8 mouse cellular contexts compared by ENCODE assay signal in genomic region chr3:87909381-87909780, GRCm38 (mm10). TPM values are rescaled to one million over a fixed set of nuclear protein-coding genes. Genes with fewer than 3 reads are reported as not detected.
DNase-seq lines count a peak whose midpoint lies in the region; ATAC-seq and TF ChIP-seq lines count a peak whose summit lies in the region.

No protein-coding gene starts in this region.

- no peak overlapping the region for H3K4me3 ChIP-seq in lung, embryonic 16.5 days (ENCODE audit: low read length)
- H3K4me3 ChIP-seq in hindbrain, postnatal 0 days (ENCODE audit: low read length) = no peak overlapping the region
- H3K4me3 ChIP-seq in neural tube, embryonic 15.5 days (replicated peaks) = no peak overlapping the region

- H3K9ac ChIP-seq in lung, embryonic 16.5 days (ENCODE audit: low read length) = no peak overlapping the region; the same call in 1 of the 2 replicates
- H3K9ac ChIP-seq in hindbrain, postnatal 0 days (replicated peaks; ENCODE audit: low read length) = no peak overlapping the region
- H3K9ac ChIP-seq in neural tube, embryonic 15.5 days (replicated peaks) = no peak overlapping the region

- ATAC-seq in lung, embryonic 16.5 days (ENCODE audit: low read depth) = no peak
- no peak for ATAC-seq in hindbrain, postnatal 0 days
- ATAC-seq in neural tube, embryonic 15.5 days (ENCODE audit: low FRiP score) = no peak

- 76% methylated on average over 2 of the region's 2 CpGs for WGBS in lung, embryonic 16.5 days
- WGBS in hindbrain, postnatal 0 days = 85% methylated on average over 2 of the region's 2 CpGs
- WGBS in neural tube, embryonic 15.5 days = 93% methylated on average over 2 of the region's 2 CpGs

- peaks cover 35% of the 10 kb centered on the region for H3K4me1 ChIP-seq in lung, embryonic 16.5 days (replicated peaks; ENCODE audit: control insufficient read depth, insufficient read depth, low read length)
- peaks cover 32% of the 10 kb centered on the region for H3K4me1 ChIP-seq in hindbrain, postnatal 0 days (ENCODE audit: insufficient read depth, low read length)
- peaks cover 46% of the 10 kb centered on the region for H3K4me1 ChIP-seq in neural tube, embryonic 15.5 days

- no peaks in the 10 kb centered on the region for H3K27me3 ChIP-seq in lung, embryonic 16.5 days (ENCODE audit: control insufficient read depth, insufficient read depth, low read depth, low read length)
- no peaks in the 10 kb centered on the region for H3K27me3 ChIP-seq in hindbrain, postnatal 0 days (ENCODE audit: insufficient read depth, low read length)
- no peaks in the 10 kb centered on the region for H3K27me3 ChIP-seq in neural tube, embryonic 15.5 days (replicated peaks)

- H3K9me3 ChIP-seq in lung, embryonic 16.5 days (ENCODE audit: control insufficient read depth, low read length) = no peaks in the 10 kb centered on the region
- H3K9me3 ChIP-seq in hindbrain, postnatal 0 days (ENCODE audit: low read length) = no peaks in the 10 kb centered on the region
- no peaks in the 10 kb centered on the region for H3K9me3 ChIP-seq in neural tube, embryonic 15.5 days (replicated peaks)

- DNase-seq in cerebellum, adult 8-10 months = peak; percentile 5
- DNase-seq in cerebellum, adult 11 months = no peak
- DNase-seq in lung, postnatal 36 days = no peak
- DNase-seq in hindbrain, postnatal 0 days (ENCODE audit: low spot score) = no peak
- no peak for DNase-seq in left cerebral cortex, adult 11 months (ENCODE audit: low spot score)
- no peak for DNase-seq in T-cell, adult 2 months (ENCODE audit: low spot score)

- no peak for TF ChIP-seq CTCF in hindbrain, postnatal 0 days (IDR thresholded peaks at IDR 0.05; ENCODE audit: low read depth)

- peaks cover 10% of the 10 kb centered on the region; the same call in 1 of the 2 replicates for H3K36me3 ChIP-seq in lung, embryonic 16.5 days (ENCODE audit: control insufficient read depth, insufficient read depth, low read length)
- H3K36me3 ChIP-seq in hindbrain, postnatal 0 days (ENCODE audit: insufficient read depth, low read length) = peaks cover 6% of the 10 kb centered on the region
- H3K36me3 ChIP-seq in neural tube, embryonic 15.5 days = peaks cover 11% of the 10 kb centered on the region

- peak overlapping the region; percentile 49 for H3K4me2 ChIP-seq in lung, embryonic 16.5 days (ENCODE audit: low read depth, low read length)
- peak overlapping the region; percentile 62; the same call in 1 of the 2 replicates for H3K4me2 ChIP-seq in hindbrain, postnatal 0 days (ENCODE audit: low read depth, low read length)
- peak overlapping the region; percentile 64 for H3K4me2 ChIP-seq in neural tube, embryonic 15.5 days

- H3K27ac ChIP-seq in lung, embryonic 16.5 days (ENCODE audit: low read length) = peak overlapping the region; percentile 98
- peak overlapping the region; percentile 86 for H3K27ac ChIP-seq in hindbrain, postnatal 0 days
- H3K27ac ChIP-seq in neural tube, embryonic 15.5 days (replicated peaks) = 0 out of 2 replicates have a peak overlapping the region, but pooled peaks have one; percentile 84

RNA-seq across cellular contexts. Expression of gene Hdgf, which starts 3.3 kb away (rescaled TPM):
- polyA plus RNA-seq in lung, embryonic 16.5 days (2015; fragmentation: Nextera tagmentation; extraction: Ambion mirVana) = 81.3 and 86.3 TPM in 2 replicates
- 82.1 and 82.7 TPM in 2 replicates for total RNA-seq in hindbrain, postnatal 0 days (2014; rRNA removed)
- polyA plus RNA-seq in hindbrain, postnatal 0 days (2015; fragmentation: Nextera tagmentation; extraction: Ambion mirVana) = 145 and 148 TPM in 2 replicates
- 137 and 160 TPM in 2 replicates for polyA plus RNA-seq in neural tube, embryonic 15.5 days (2015; fragmentation: Nextera tagmentation; extraction: Ambion mirVana)

RNA-seq across cellular contexts. Expression of gene Mrpl24, which starts 9.9 kb away (rescaled TPM):
- polyA plus RNA-seq in lung, embryonic 16.5 days (2015; fragmentation: Nextera tagmentation; extraction: Ambion mirVana) = 77.5 and 79.3 TPM in 2 replicates
- 32.1 and 43.2 TPM in 2 replicates for total RNA-seq in hindbrain, postnatal 0 days (2014; rRNA removed)
- polyA plus RNA-seq in hindbrain, postnatal 0 days (2015; fragmentation: Nextera tagmentation; extraction: Ambion mirVana) = 44.6 and 50.3 TPM in 2 replicates
- 51.0 and 59.5 TPM in 2 replicates for polyA plus RNA-seq in neural tube, embryonic 15.5 days (2015; fragmentation: Nextera tagmentation; extraction: Ambion mirVana)

RNA-seq across cellular contexts. Expression of gene Isg20l2, which starts 20.7 kb away (rescaled TPM):
- polyA plus RNA-seq in lung, embryonic 16.5 days (2015; fragmentation: Nextera tagmentation; extraction: Ambion mirVana) = 50.3 and 54.8 TPM in 2 replicates
- total RNA-seq in hindbrain, postnatal 0 days (2014; rRNA removed) = 23.8 and 26.2 TPM in 2 replicates
- 19.1 and 20.1 TPM in 2 replicates for polyA plus RNA-seq in hindbrain, postnatal 0 days (2015; fragmentation: Nextera tagmentation; extraction: Ambion mirVana)
- polyA plus RNA-seq in neural tube, embryonic 15.5 days (2015; fragmentation: Nextera tagmentation; extraction: Ambion mirVana) = 21.6 and 31.7 TPM in 2 replicates

RNA-seq across cellular contexts. Expression of gene Rrnad1, which starts 21.1 kb away (rescaled TPM):
- 20.2 and 20.6 TPM in 2 replicates for polyA plus RNA-seq in lung, embryonic 16.5 days (2015; fragmentation: Nextera tagmentation; extraction: Ambion mirVana)
- 19.4 and 36.4 TPM in 2 replicates for total RNA-seq in hindbrain, postnatal 0 days (2014; rRNA removed)
- 18.1 and 19.3 TPM in 2 replicates for polyA plus RNA-seq in hindbrain, postnatal 0 days (2015; fragmentation: Nextera tagmentation; extraction: Ambion mirVana)
- polyA plus RNA-seq in neural tube, embryonic 15.5 days (2015; fragmentation: Nextera tagmentation; extraction: Ambion mirVana) = 19.3 and 19.7 TPM in 2 replicates

RNA-seq across cellular contexts. Expression of gene Prcc, which starts 24.0 kb away (rescaled TPM):
- 8.3 and 11.7 TPM in 2 replicates for polyA plus RNA-seq in lung, embryonic 16.5 days (2015; fragmentation: Nextera tagmentation; extraction: Ambion mirVana)
- total RNA-seq in hindbrain, postnatal 0 days (2014; rRNA removed) = 93.8 and 97.8 TPM in 2 replicates
- polyA plus RNA-seq in hindbrain, postnatal 0 days (2015; fragmentation: Nextera tagmentation; extraction: Ambion mirVana) = 20.8 and 20.9 TPM in 2 replicates
- 16.2 and 17.5 TPM in 2 replicates for polyA plus RNA-seq in neural tube, embryonic 15.5 days (2015; fragmentation: Nextera tagmentation; extraction: Ambion mirVana)
